Mouse (Mus musculus): ENCODE results near the gene Gm13290. TPM values are rescaled to one million over a fixed set of nuclear protein-coding genes. Genes with fewer than 3 reads are reported as not detected.
"Not testable (repeated sequence)": the region's sequence is repeated elsewhere in the genome, so short reads cannot be mapped to it uniquely, and the experiment has no call there.

Gm13290 gene
- polyA plus RNA-seq, 1 experiment from 2014 or later = 0.31 TPM

DNA sequence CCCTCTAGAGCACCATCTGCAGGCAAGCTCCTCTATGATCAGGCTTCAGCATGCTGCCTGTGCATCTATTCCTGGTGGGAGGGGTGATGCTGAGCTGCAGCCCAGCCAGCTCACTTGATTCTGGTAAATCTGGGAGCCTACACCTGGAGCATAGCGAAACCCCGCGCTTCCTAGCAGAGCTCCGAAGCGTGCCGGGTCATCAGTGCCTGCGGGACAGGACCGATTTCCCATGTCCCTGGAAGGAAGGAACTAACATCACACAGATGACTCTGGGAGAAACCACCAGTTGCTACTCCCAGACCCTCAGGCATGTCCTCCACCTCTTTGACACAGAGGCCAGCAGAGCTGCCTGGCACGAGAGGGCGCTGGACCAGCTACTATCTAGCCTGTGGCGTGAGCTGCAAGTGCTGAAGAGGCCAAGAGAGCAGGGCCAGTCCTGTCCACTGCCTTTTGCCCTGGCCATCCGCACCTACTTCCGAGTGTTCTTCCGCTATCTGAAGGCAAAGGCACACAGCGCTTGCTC, 18.8 kb upstream of the Gm13290 start, which contains the start of gene Gm13271:
TSS of gene Gm13271 (plus strand) at position 51 of the 523 bp plus-strand sequence.
- H3K27me3 ChIP-seq (ENCODE audit: control insufficient read depth, insufficient read depth, low read length); DNase-seq (ENCODE audit: low spot score); H3K9ac ChIP-seq (ENCODE audit: low read length); H3K36me3 ChIP-seq (ENCODE audit: control insufficient read depth, insufficient read depth, low read length); ATAC-seq (ENCODE audit: insufficient read depth, low FRiP score, low TSS enrichment); H3K4me3 ChIP-seq (ENCODE audit: low read depth, low read length); H3K27ac ChIP-seq (ENCODE audit: low read depth, low read length); H3K4me2 ChIP-seq (ENCODE audit: low read depth); H3K4me1 ChIP-seq (ENCODE audit: control insufficient read depth, insufficient read depth, low read length); H3K9me3 ChIP-seq (ENCODE audit: control insufficient read depth, low read length): not testable (repeated sequence)
- 90% methylated on average over 12 of the region's 15 CpGs for WGBS

- Histone ChIP-seq H3K4me3 (ENCODE audit: low read depth, low read length) (peak overlapping the region; percentile 30), H3K9ac (ENCODE audit: low read length) (peak overlapping the region; percentile 3), H3K27ac (ENCODE audit: low read depth, low read length) (peak overlapping the region; percentile 67), H3K4me2 (ENCODE audit: low read depth) (peak overlapping the region; percentile 49)
- not testable (repeated sequence) for H3K9me3 ChIP-seq (ENCODE audit: control insufficient read depth, low read length); H3K27me3 ChIP-seq (ENCODE audit: control insufficient read depth, insufficient read depth, low read length); H3K36me3 ChIP-seq (ENCODE audit: control insufficient read depth, insufficient read depth, low read length); ATAC-seq (ENCODE audit: insufficient read depth, low FRiP score, low TSS enrichment); H3K4me1 ChIP-seq (ENCODE audit: control insufficient read depth, insufficient read depth, low read length)
- WGBS = 14% methylated on average over 28 of the region's 31 CpGs
- peak; percentile 35 for DNase-seq (ENCODE audit: low spot score)
Measured at GRCm38 (mm10) chr4:88756581-88757513, 16.8 kb upstream of the Gm13290 start.

DNA sequence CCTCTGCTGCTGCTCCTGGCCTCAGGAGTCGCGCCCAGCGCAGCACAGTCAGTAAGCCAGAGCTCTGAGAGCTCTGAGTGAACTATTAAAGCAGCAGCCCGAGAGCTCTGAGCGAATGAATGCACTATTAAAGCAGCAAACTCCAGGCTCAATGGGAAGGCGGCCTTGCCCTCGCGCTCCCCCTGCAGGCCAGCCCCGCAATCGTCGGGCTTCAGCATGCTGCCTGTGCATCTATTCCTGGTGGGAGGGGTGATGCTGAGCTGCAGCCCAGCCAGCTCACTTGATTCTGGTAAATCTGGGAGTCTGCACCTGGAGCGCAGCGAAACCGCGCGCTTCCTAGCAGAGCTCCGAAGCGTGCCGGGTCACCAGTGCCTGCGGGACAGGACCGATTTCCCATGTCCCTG, 16.0 kb upstream of the Gm13290 start:
- H3K27ac ChIP-seq (ENCODE audit: low read depth, low read length) = peak overlapping the region; percentile 67
- not testable (repeated sequence) for H3K9me3 ChIP-seq (ENCODE audit: control insufficient read depth, low read length); H3K36me3 ChIP-seq (ENCODE audit: control insufficient read depth, insufficient read depth, low read length); H3K4me1 ChIP-seq (ENCODE audit: control insufficient read depth, insufficient read depth, low read length); H3K9ac ChIP-seq (ENCODE audit: low read length); H3K27me3 ChIP-seq (ENCODE audit: control insufficient read depth, insufficient read depth, low read length)
- DNase-seq (ENCODE audit: low spot score) = peak; percentile 87
- peak overlapping the region; percentile 49 for H3K4me2 ChIP-seq (ENCODE audit: low read depth)
- ATAC-seq (ENCODE audit: insufficient read depth, low FRiP score, low TSS enrichment) = peak; percentile 100
- WGBS = 0% methylated on average over 19 of the region's 21 CpGs
- H3K4me3 ChIP-seq (ENCODE audit: low read depth, low read length) = peak overlapping the region; percentile 30

GRCm38 (mm10) chr4:88758751-88759150, 14.9 kb upstream of the Gm13290 start:
- not testable (repeated sequence) for ATAC-seq (ENCODE audit: insufficient read depth, low FRiP score, low TSS enrichment); H3K9me3 ChIP-seq (ENCODE audit: control insufficient read depth, low read length); H3K4me1 ChIP-seq (ENCODE audit: control insufficient read depth, insufficient read depth, low read length); H3K27me3 ChIP-seq (ENCODE audit: control insufficient read depth, insufficient read depth, low read length); H3K4me3 ChIP-seq (ENCODE audit: low read depth, low read length); DNase-seq (ENCODE audit: low spot score); H3K4me2 ChIP-seq (ENCODE audit: low read depth); H3K36me3 ChIP-seq (ENCODE audit: control insufficient read depth, insufficient read depth, low read length); H3K9ac ChIP-seq (ENCODE audit: low read length); H3K27ac ChIP-seq (ENCODE audit: low read depth, low read length)
- WGBS = 85% methylated on average over 9 of the region's 9 CpGs

- H3K4me2 ChIP-seq (ENCODE audit: low read depth) = peak within 1 kb of the TSS; percentile 32
- not testable (repeated sequence) for H3K9ac ChIP-seq (ENCODE audit: low read length); H3K27me3 ChIP-seq (ENCODE audit: control insufficient read depth, insufficient read depth, low read length); DNase-seq (ENCODE audit: low spot score); H3K9me3 ChIP-seq (ENCODE audit: control insufficient read depth, low read length); H3K4me1 ChIP-seq (ENCODE audit: control insufficient read depth, insufficient read depth, low read length); H3K36me3 ChIP-seq (ENCODE audit: control insufficient read depth, insufficient read depth, low read length); ATAC-seq (ENCODE audit: insufficient read depth, low FRiP score, low TSS enrichment); H3K27ac ChIP-seq (ENCODE audit: low read depth, low read length)
- WGBS = 36% methylated on average over 6 of the region's 14 CpGs
- peak within 1 kb of the TSS; percentile 12; the same call in 1 of the 2 replicates for H3K4me3 ChIP-seq (ENCODE audit: low read depth, low read length)
Measured at GRCm38 (mm10) chr4:88759610-88760268, 13.9 kb upstream of the Gm13290 start, which contains the start of gene Gm13283. Gene Gm13283, plus strand, starts transcription at chr4:88760119.

- not testable (repeated sequence) for H3K9me3 ChIP-seq (ENCODE audit: control insufficient read depth, low read length); ATAC-seq (ENCODE audit: insufficient read depth, low FRiP score, low TSS enrichment); H3K36me3 ChIP-seq (ENCODE audit: control insufficient read depth, insufficient read depth, low read length); H3K9ac ChIP-seq (ENCODE audit: low read length); H3K27me3 ChIP-seq (ENCODE audit: control insufficient read depth, insufficient read depth, low read length); H3K4me1 ChIP-seq (ENCODE audit: control insufficient read depth, insufficient read depth, low read length); H3K27ac ChIP-seq (ENCODE audit: low read depth, low read length)
- peak overlapping the region; percentile 32 for H3K4me2 ChIP-seq (ENCODE audit: low read depth)
- H3K4me3 ChIP-seq (ENCODE audit: low read depth, low read length) = peak overlapping the region; percentile 12; the same call in 1 of the 2 replicates
- WGBS = 0% methylated on average over 18 of the region's 28 CpGs
- peak; percentile 80 for DNase-seq (ENCODE audit: low spot score)
Measured at GRCm38 (mm10) chr4:88760431-88760830, 13.2 kb upstream of the Gm13290 start.

- not testable (repeated sequence) for H3K4me2 ChIP-seq (ENCODE audit: low read depth); H3K27me3 ChIP-seq (ENCODE audit: control insufficient read depth, insufficient read depth, low read length); DNase-seq (ENCODE audit: low spot score); H3K4me1 ChIP-seq (ENCODE audit: control insufficient read depth, insufficient read depth, low read length); H3K9ac ChIP-seq (ENCODE audit: low read length); H3K9me3 ChIP-seq (ENCODE audit: control insufficient read depth, low read length); H3K4me3 ChIP-seq (ENCODE audit: low read depth, low read length); H3K36me3 ChIP-seq (ENCODE audit: control insufficient read depth, insufficient read depth, low read length); H3K27ac ChIP-seq (ENCODE audit: low read depth, low read length); ATAC-seq (ENCODE audit: insufficient read depth, low FRiP score, low TSS enrichment)
- WGBS = 78% methylated on average over 6 of the region's 8 CpGs
Measured at GRCm38 (mm10) chr4:88761776-88762175, 11.9 kb upstream of the Gm13290 start.

GRCm38 (mm10) chr4:88762341-88762740, 11.3 kb upstream of the Gm13290 start:
- not testable (repeated sequence) for H3K36me3 ChIP-seq (ENCODE audit: control insufficient read depth, insufficient read depth, low read length); H3K4me2 ChIP-seq (ENCODE audit: low read depth); H3K4me3 ChIP-seq (ENCODE audit: low read depth, low read length); H3K27ac ChIP-seq (ENCODE audit: low read depth, low read length); H3K9ac ChIP-seq (ENCODE audit: low read length); DNase-seq (ENCODE audit: low spot score); ATAC-seq (ENCODE audit: insufficient read depth, low FRiP score, low TSS enrichment); H3K9me3 ChIP-seq (ENCODE audit: control insufficient read depth, low read length); H3K4me1 ChIP-seq (ENCODE audit: control insufficient read depth, insufficient read depth, low read length); H3K27me3 ChIP-seq (ENCODE audit: control insufficient read depth, insufficient read depth, low read length)
- WGBS = 63% methylated on average over 9 of the region's 9 CpGs
